ENCODE assay signal across 9 mouse cellular contexts in genomic region chr19:58453581-58453980, GRCm38 (mm10). TPM values are rescaled to one million over a fixed set of nuclear protein-coding genes. Genes with fewer than 3 reads are reported as not detected.
DNase-seq lines count a peak whose midpoint lies in the region; ATAC-seq and TF ChIP-seq lines count a peak whose summit lies in the region.
"Had no signal": no experiment of that assay in that cellular context is flagged by ENCODE, and none has a peak within 500 bp of the region (broad histone marks: within the 10 kb centered on the region; RNA-seq: fewer than 3 reads in every experiment).

No protein-coding gene starts in this region.

- H3K4me3 ChIP-seq in left cerebral cortex, adult 2 months, result peak overlapping the region; percentile 62
- peak overlapping the region; percentile 54 for H3K4me3 ChIP-seq in embryonic facial prominence, embryonic 15.5 days (replicated peaks)
- peak overlapping the region; percentile 61 for H3K4me3 ChIP-seq in heart, postnatal 0 days (ENCODE audit: low read depth, low read length)
- H3K4me3 ChIP-seq in stomach, postnatal 0 days (ENCODE audit: low read depth, low read length), result peak overlapping the region; percentile 55

- under 1% methylated on average over 22 of the region's 22 CpGs for WGBS in embryonic facial prominence, embryonic 15.5 days
- WGBS in heart, postnatal 0 days, result under 1% methylated on average over 21 of the region's 22 CpGs
- WGBS in stomach, postnatal 0 days, result 4% methylated on average over 22 of the region's 22 CpGs

- H3K4me2 ChIP-seq in embryonic facial prominence, embryonic 15.5 days (replicated peaks), result peak overlapping the region; percentile 97
- H3K4me2 ChIP-seq in heart, postnatal 0 days (ENCODE audit: low read depth, low read length), result peak overlapping the region; percentile 97
- peak overlapping the region; percentile 94 for H3K4me2 ChIP-seq in stomach, postnatal 0 days (replicated peaks; ENCODE audit: low read depth)

- intact Hi-C loops in left cerebral cortex, adult 2 months (cut with DNase I), result no loop called here

- no peak for TF ChIP-seq CTCF in left cerebral cortex, adult 2 months (IDR thresholded peaks at IDR 0.05)
- no peak for TF ChIP-seq CTCF in heart, postnatal 0 days (IDR thresholded peaks at IDR 0.05; ENCODE audit: low read depth)
- TF ChIP-seq CTCF in stomach, postnatal 0 days (IDR thresholded peaks at IDR 0.05; ENCODE audit: low read depth), result no peak

- ATAC-seq in embryonic facial prominence, embryonic 15.5 days (ENCODE audit: insufficient number of reproducible peaks, low FRiP score, low TSS enrichment, low read depth), result no peak
- ATAC-seq in heart, postnatal 0 days (ENCODE audit: insufficient read depth, low read depth), result 0 out of 2 replicates have a peak, but pooled peaks have one; percentile 36
- no peak for ATAC-seq in stomach, postnatal 0 days (ENCODE audit: low FRiP score, low TSS enrichment)

- DNase-seq in left cerebral cortex, adult 2 months (ENCODE audit: extremely low spot score in 1 of 2, low spot score in 2 of 2), result peak in 1 of 2 experiments; percentile 17
- no peak for DNase-seq in left cerebral cortex, adult 8-10 months (ENCODE audit: low spot score in 2 of 2)
- no peak for DNase-seq in heart, postnatal 0 days (ENCODE audit: low spot score)
- DNase-seq in kidney, postnatal 25 days, result peak; percentile 73 to 89
- DNase-seq in lung, postnatal 36 days, result peak; percentile 30
- DNase-seq in stomach, postnatal 0 days (ENCODE audit: low spot score), result peak; percentile 48
- DNase-seq in ovary, postnatal 14 days (ENCODE audit: low spot score), result no peak

- H3K9ac ChIP-seq in embryonic facial prominence, embryonic 15.5 days, result peak overlapping the region; percentile 35; the same call in 1 of the 2 replicates
- peak overlapping the region; percentile 5; the same call in 1 of the 2 replicates for H3K9ac ChIP-seq in heart, postnatal 0 days (replicated peaks; ENCODE audit: low read depth, low read length)
- H3K9ac ChIP-seq in stomach, postnatal 0 days (ENCODE audit: low read length), result peak overlapping the region; percentile 47; the same call in 1 of the 2 replicates

- TF ChIP-seq EP300 in heart, postnatal 0 days (IDR thresholded peaks at IDR 0.05; ENCODE audit: low read depth), result no peak
- no peak for TF ChIP-seq EP300 in stomach, postnatal 0 days (optimal IDR thresholded peaks at IDR 0.05)

- H3K36me3 ChIP-seq in embryonic facial prominence, embryonic 15.5 days, result no peaks in the 10 kb centered on the region
- no peaks in the 10 kb centered on the region for H3K36me3 ChIP-seq in heart, postnatal 0 days (replicated peaks; ENCODE audit: control insufficient read depth, insufficient read depth, low read length)
- no peaks in the 10 kb centered on the region for H3K36me3 ChIP-seq in stomach, postnatal 0 days (ENCODE audit: control insufficient read depth, insufficient read depth, low read length)

- H3K9me3 ChIP-seq in embryonic facial prominence, embryonic 15.5 days (replicated peaks), result no peaks in the 10 kb centered on the region
- H3K9me3 ChIP-seq in heart, postnatal 0 days (replicated peaks; ENCODE audit: control insufficient read depth, low read length), result no peaks in the 10 kb centered on the region
- no peaks in the 10 kb centered on the region for H3K9me3 ChIP-seq in stomach, postnatal 0 days (ENCODE audit: control insufficient read depth, low read length)

- H3K27ac ChIP-seq in left cerebral cortex, adult 2 months, result no peak overlapping the region
- H3K27ac ChIP-seq in embryonic facial prominence, embryonic 15.5 days (replicated peaks), result peak overlapping the region; percentile 44; the same call in 1 of the 2 replicates
- no peak overlapping the region for H3K27ac ChIP-seq in heart, postnatal 0 days (ENCODE audit: low read depth)
- no peak overlapping the region for H3K27ac ChIP-seq in stomach, postnatal 0 days (replicated peaks)

- H3K4me1 ChIP-seq in embryonic facial prominence, embryonic 15.5 days, result peaks cover 65% of the 10 kb centered on the region
- peaks cover 15% of the 10 kb centered on the region for H3K4me1 ChIP-seq in heart, postnatal 0 days (ENCODE audit: control insufficient read depth, insufficient read depth)
- peaks cover 4% of the 10 kb centered on the region for H3K4me1 ChIP-seq in stomach, postnatal 0 days (replicated peaks; ENCODE audit: control insufficient read depth, insufficient read depth)

- H3K27me3 ChIP-seq in embryonic facial prominence, embryonic 15.5 days, result peaks cover 55% of the 10 kb centered on the region
- H3K27me3 ChIP-seq in heart, postnatal 0 days (ENCODE audit: control insufficient read depth, insufficient read depth, low read length), result peaks cover 63% of the 10 kb centered on the region
- no peaks in the 10 kb centered on the region for H3K27me3 ChIP-seq in stomach, postnatal 0 days (ENCODE audit: control insufficient read depth, insufficient read depth, low read length)

RNA-seq across cellular contexts. Expression of gene Gfra1, which starts 2.1 kb away (rescaled TPM):
- total RNA-seq in left cerebral cortex, adult 2 months (2021), result 10 to 100 TPM; 26.7 to 34.1 TPM
- 10 to 100 TPM; 37.6 to 49.5 (median 40.8) TPM for total RNA-seq in left cerebral cortex, adult 8-10 months (2022)
- 55.4 and 64.7 TPM in 2 replicates for polyA plus RNA-seq in embryonic facial prominence, embryonic 15.5 days (2015; fragmentation: Nextera tagmentation; extraction: Ambion mirVana)
- total RNA-seq in heart, postnatal 0 days (2014; rRNA removed; ENCODE audit: low replicate concordance), result 0.65 and 5.0 TPM in 2 replicates
- 0.63 and 0.99 TPM in 2 replicates for polyA plus RNA-seq in heart, postnatal 0 days (2015; fragmentation: Nextera tagmentation; extraction: Ambion mirVana)
- polyA plus RNA-seq in stomach, postnatal 0 days (2015; fragmentation: Nextera tagmentation; extraction: Ambion mirVana), result 7.7 and 9.1 TPM in 2 replicates

RNA-seq across cellular contexts. Expression of gene Ccdc172, which starts 58.2 kb away (rescaled TPM):
- total RNA-seq in left cerebral cortex, adult 2 months (2021), result not detected
- not detected for total RNA-seq in left cerebral cortex, adult 8-10 months (2022)
- polyA plus RNA-seq in embryonic facial prominence, embryonic 15.5 days (2015; fragmentation: Nextera tagmentation; extraction: Ambion mirVana), result not detected in 2 replicates
- total RNA-seq in heart, postnatal 0 days (2014; rRNA removed; ENCODE audit: low replicate concordance), result not detected in 2 replicates
- polyA plus RNA-seq in heart, postnatal 0 days (2015; fragmentation: Nextera tagmentation; extraction: Ambion mirVana), result not detected in 2 replicates
- not detected in 2 replicates for polyA plus RNA-seq in stomach, postnatal 0 days (2015; fragmentation: Nextera tagmentation; extraction: Ambion mirVana)
- polyA plus RNA-seq: large intestine, adult 2 months had no signal

Comparison
In these comparisons a context has a peak if more than half of its experiments do, and no peak if none do; other contexts are left out.
1. DNase-seq: peak in kidney, postnatal 25 days (2 of 2), lung, postnatal 36 days (single experiment) and stomach, postnatal 0 days (single experiment); none in left cerebral cortex, adult 8-10 months (0 of 2), heart, postnatal 0 days (single experiment) and ovary, postnatal 14 days (single experiment).
2. Peak in every context shown above with its lines, with median percentiles within 50 percentile points of each other: H3K4me3 ChIP-seq, H3K4me2 ChIP-seq and H3K9ac ChIP-seq.